Mouse (Mus musculus) liver, embryonic 11.5 days (tissue): ENCODE measurements around the gene Kat5. TPM values are rescaled to one million over a fixed set of nuclear protein-coding genes. Genes with fewer than 3 reads are reported as not detected.

Experiments used
- ATAC-seq: fragments of 200-750 bp; cut with Nextera tagmentation; replicated peaks from 2 replicates; pipeline ENCODE4 v1.8.0; 2017; ENCODE audit warnings: moderate number of reproducible peaks, mild to moderate bottlenecking, moderate TSS enrichment, moderate library complexity; ENCODE audit not compliant: low FRiP score
- DNase-seq: peaks from one replicate; pipeline ENCODE4 v3.0.0-alpha.2; 2017; ENCODE audit warnings: low spot score
- H3K27ac ChIP-seq: fragments of 300-500 bp; sonication (generic); 2 replicates; pipeline ENCODE4 v1.5.1; 2014; ENCODE audit warnings: mild to moderate bottlenecking, low read depth, low read length, control low read depth
- H3K27me3 ChIP-seq: fragments of 300-500 bp; sonication (generic); replicated peaks from 2 replicates; pipeline ENCODE4 v1.6.1; 2014; ENCODE audit warnings: low read length, mixed read lengths; ENCODE audit not compliant: control insufficient read depth, insufficient read depth
- H3K36me3 ChIP-seq: fragments of 300-500 bp; sonication (generic); 2 replicates; pipeline ENCODE4 v1.6.1; 2014; ENCODE audit warnings: mild to moderate bottlenecking, low read length, moderate library complexity, mixed read lengths; ENCODE audit not compliant: control insufficient read depth, insufficient read depth
- H3K4me1 ChIP-seq: fragments of 300-500 bp; sonication (generic); replicated peaks from 2 replicates; pipeline ENCODE4 v1.6.1; 2014; ENCODE audit warnings: low read length, mixed read lengths; ENCODE audit not compliant: control insufficient read depth, insufficient read depth
- H3K4me2 ChIP-seq: fragments of 300-500 bp; sonication (generic); 2 replicates; pipeline ENCODE4 v1.6.1; 2014; ENCODE audit warnings: mild to moderate bottlenecking, control low read depth, moderate library complexity
- H3K4me3 ChIP-seq: fragments of 300-500 bp; sonication (generic); 2 replicates; pipeline ENCODE4 v1.5.1; 2014; ENCODE audit warnings: low read depth, low read length, control low read depth
- H3K9ac ChIP-seq: fragments of 300-500 bp; sonication (generic); 2 replicates; pipeline ENCODE4 v1.6.1; 2014; ENCODE audit warnings: low read depth, low read length, control low read depth
- H3K9me3 ChIP-seq: fragments of 300-500 bp; sonication (generic); 2 replicates; pipeline ENCODE4 v1.6.1; 2016; ENCODE audit warnings: low read length, inconsistent platforms, mixed read lengths; ENCODE audit not compliant: control insufficient read depth
- WGBS: fragments of 180-500 bp; shearing (Covaris S2); extraction: QIAGEN DNeasy Blood & Tissue Kit; methylation state at CpG from one replicate; pipeline ENCODE4 v1.1.7; 2014; 5-methylcytosine and 5-hydroxymethylcytosine counted together
- polyA plus RNA-seq: library from polyadenylated mRNA; unstranded; fragments of >200 nt; fragmentation: Nextera tagmentation; extraction: Ambion mirVana; gene quantifications from 2 replicates; pipeline ENCODE4 v1.2.1, GENCODE M21; 2014

Kat5 gene
- polyA plus RNA-seq, 1 experiment from 2014 or later = 28.0 TPM

- peak overlapping the region; percentile 90 for H3K4me3 ChIP-seq
- H3K4me2 ChIP-seq = peak overlapping the region; percentile 98
- H3K9ac ChIP-seq = peak overlapping the region; percentile 90
- peaks cover 37% of the 10 kb centered on the region for H3K4me1 ChIP-seq
- 50% methylated on average over 12 of the region's 12 CpGs for WGBS
- H3K36me3 ChIP-seq = peaks cover 14% of the 10 kb centered on the region
- no peaks in the 10 kb centered on the region for H3K9me3 ChIP-seq
- no peak; the same call in 1 of the 2 replicates for ATAC-seq
- no peaks in the 10 kb centered on the region for H3K27me3 ChIP-seq
- H3K27ac ChIP-seq = peak overlapping the region; percentile 90
- no peak for DNase-seq
Observed at GRCm38 (mm10) chr19:5636571-5637041, 26.6 kb upstream of the Kat5 start.

- Histone ChIP-seq H3K27ac (no peak overlapping the region), H3K9ac (no peak overlapping the region), H3K4me2 (peak overlapping the region; percentile 98; the same call in 1 of the 2 replicates), H3K4me1 (peaks cover 35% of the 10 kb centered on the region), H3K27me3 (no peaks in the 10 kb centered on the region), H3K36me3 (peaks cover 9% of the 10 kb centered on the region), H3K4me3 (no peak overlapping the region), H3K9me3 (no peaks in the 10 kb centered on the region)
- 70% methylated on average over 7 of the region's 7 CpGs for WGBS
- ATAC-seq (no peak), DNase-seq (no peak)
Observed at GRCm38 (mm10) chr19:5636036-5636570, 26.1 kb upstream of the Kat5 start.

- Histone ChIP-seq H3K4me3 (no peak overlapping the region), H3K27ac (no peak overlapping the region), H3K9ac (no peak overlapping the region), H3K36me3 (no peaks in the 10 kb centered on the region), H3K27me3 (no peaks in the 10 kb centered on the region), H3K4me1 (peaks cover 7% of the 10 kb centered on the region), H3K9me3 (no peaks in the 10 kb centered on the region), H3K4me2 (no peak overlapping the region)
- ATAC-seq (no peak), DNase-seq (no peak)
- 75% methylated on average over 9 of the region's 9 CpGs for WGBS
Observed at GRCm38 (mm10) chr19:5632120-5632519, 22.1 kb upstream of the Kat5 start.

- Histone ChIP-seq H3K9me3 (no peaks in the 10 kb centered on the region), H3K9ac (no peak overlapping the region), H3K36me3 (no peaks in the 10 kb centered on the region), H3K4me3 (no peak overlapping the region), H3K4me2 (no peak overlapping the region), H3K4me1 (no peaks in the 10 kb centered on the region), H3K27me3 (no peaks in the 10 kb centered on the region), H3K27ac (no peak overlapping the region)
- DNase-seq = no peak
- no peak for ATAC-seq
Observed at GRCm38 (mm10) chr19:5629907-5630306, 19.9 kb upstream of the Kat5 start.

GRCm38 (mm10) chr19:5625311-5625710 is 15.3 kb upstream of the Kat5 start:
- no peaks in the 10 kb centered on the region for H3K36me3 ChIP-seq
- no peaks in the 10 kb centered on the region for H3K27me3 ChIP-seq
- H3K4me3 ChIP-seq = no peak overlapping the region
- no peak overlapping the region for H3K9ac ChIP-seq
- no peak overlapping the region for H3K4me2 ChIP-seq
- DNase-seq (no peak), ATAC-seq (no peak)
- no peaks in the 10 kb centered on the region for H3K4me1 ChIP-seq
- no peaks in the 10 kb centered on the region; the same call in 1 of the 2 replicates for H3K9me3 ChIP-seq
- WGBS = 76% methylated on average over 8 of the region's 8 CpGs
- no peak overlapping the region for H3K27ac ChIP-seq

GRCm38 (mm10) chr19:5621884-5622283 is 11.8 kb upstream of the Kat5 start:
- H3K4me2 ChIP-seq = no peak overlapping the region
- H3K9me3 ChIP-seq = no peaks in the 10 kb centered on the region; the same call in 1 of the 2 replicates
- no peak for ATAC-seq
- no peaks in the 10 kb centered on the region for H3K4me1 ChIP-seq
- no peaks in the 10 kb centered on the region for H3K36me3 ChIP-seq
- WGBS = 53% methylated on average over 5 of the region's 5 CpGs
- H3K9ac ChIP-seq = no peak overlapping the region
- no peaks in the 10 kb centered on the region for H3K27me3 ChIP-seq
- no peak overlapping the region for H3K4me3 ChIP-seq
- no peak for DNase-seq
- no peak overlapping the region for H3K27ac ChIP-seq

- Histone ChIP-seq H3K4me1 (no peaks in the 10 kb centered on the region), H3K27me3 (no peaks in the 10 kb centered on the region), H3K27ac (no peak overlapping the region), H3K36me3 (no peaks in the 10 kb centered on the region), H3K9me3 (no peaks in the 10 kb centered on the region; the same call in 1 of the 2 replicates), H3K4me3 (no peak overlapping the region), H3K4me2 (no peak overlapping the region), H3K9ac (no peak overlapping the region)
- DNase-seq = no peak
- WGBS = 60% methylated on average over 4 of the region's 4 CpGs
- ATAC-seq = no peak
Observed at GRCm38 (mm10) chr19:5620007-5620406, 10.0 kb upstream of the Kat5 start.

- no peak for ATAC-seq
Observed at GRCm38 (mm10) chr19:5614953-5615352, 4.9 kb upstream of the Kat5 start.

GRCm38 (mm10) chr19:5612762-5613411 is 2.9 kb upstream of the Kat5 start:
- Histone ChIP-seq H3K27ac (no peak overlapping the region; the same call in 1 of the 2 replicates), H3K9ac (no peak overlapping the region), H3K36me3 (peaks cover under 1% of the 10 kb centered on the region), H3K4me2 (no peak overlapping the region), H3K9me3 (no peaks in the 10 kb centered on the region), H3K27me3 (no peaks in the 10 kb centered on the region), H3K4me1 (peaks cover 36% of the 10 kb centered on the region), H3K4me3 (no peak overlapping the region)
- ATAC-seq (no peak), DNase-seq (no peak)
- 35% methylated on average over 3 of the region's 3 CpGs for WGBS

More at GRCm38 (mm10) chr19:5614953-5615352, 4.9 kb upstream of the Kat5 start:
- H3K9ac ChIP-seq = no peak overlapping the region
- H3K9me3 ChIP-seq = no peaks in the 10 kb centered on the region
- no peak for DNase-seq
- H3K4me3 ChIP-seq = no peak overlapping the region
- H3K36me3 ChIP-seq = no peaks in the 10 kb centered on the region
- no peak overlapping the region for H3K27ac ChIP-seq
- WGBS = 76% methylated on average over 2 of the region's 2 CpGs
- H3K4me2 ChIP-seq = no peak overlapping the region
- peaks cover 27% of the 10 kb centered on the region for H3K4me1 ChIP-seq
- no peaks in the 10 kb centered on the region for H3K27me3 ChIP-seq
